Mouse (Mus musculus): Measurements from ENCODE around the gene Il27. TPM values are rescaled to one million over a fixed set of nuclear protein-coding genes. Genes with fewer than 3 reads are reported as not detected.

The Il27 gene
- polyA plus RNA-seq, 1 experiment: not detected

GRCm38 (mm10) chr7:126584506-126584977 is 10.2 kb downstream of the Il27 start, which contains the start of gene Apobr:
TSS of gene Apobr (plus strand) at chr7:126584942.
- Histone ChIP-seq H3K36me3 (ENCODE audit: control insufficient read depth, insufficient read depth, low read length) (no peaks in the 10 kb centered on the region), H3K4me3 (ENCODE audit: control insufficient read depth, low read depth, low read length) (no peak within 1 kb of the TSS), H3K4me1 (ENCODE audit: control insufficient read depth, insufficient read depth, low read length) (peaks cover 30% of the 10 kb centered on the region), H3K27me3 (ENCODE audit: control insufficient read depth, insufficient read depth, low read length) (no peaks in the 10 kb centered on the region), H3K27ac (ENCODE audit: control insufficient read depth, insufficient read depth, low read depth, low read length) (no peak within 1 kb of the TSS)
- TF ChIP-seq CTCF (IDR thresholded peaks at IDR 0.05; ENCODE audit: control insufficient read depth, insufficient read depth, insufficient replicate concordance, low read depth, low read length) (no peak), POLR2A (IDR thresholded peaks at IDR 0.05; ENCODE audit: control insufficient read depth, low read depth, low read length) (no peak)

- no peak for TF ChIP-seq CTCF (IDR thresholded peaks at IDR 0.05; ENCODE audit: control insufficient read depth, insufficient read depth, insufficient replicate concordance, low read depth, low read length)
- TF ChIP-seq POLR2A (IDR thresholded peaks at IDR 0.05; ENCODE audit: control insufficient read depth, low read depth, low read length): no peak
- Histone ChIP-seq H3K36me3 (ENCODE audit: control insufficient read depth, insufficient read depth, low read length) (no peaks in the 10 kb centered on the region), H3K27ac (ENCODE audit: control insufficient read depth, insufficient read depth, low read depth, low read length) (peak overlapping the region; percentile 89), H3K27me3 (ENCODE audit: control insufficient read depth, insufficient read depth, low read length) (no peaks in the 10 kb centered on the region), H3K4me1 (ENCODE audit: control insufficient read depth, insufficient read depth, low read length) (peaks cover 25% of the 10 kb centered on the region), H3K4me3 (ENCODE audit: control insufficient read depth, low read depth, low read length) (peak overlapping the region; percentile 96)
Observed at GRCm38 (mm10) chr7:126583761-126584160, 11.0 kb downstream of the Il27 start.

- H3K27ac ChIP-seq (ENCODE audit: control insufficient read depth, insufficient read depth, low read depth, low read length): peak overlapping the region; percentile 89
- no peaks in the 10 kb centered on the region for H3K27me3 ChIP-seq (ENCODE audit: control insufficient read depth, insufficient read depth, low read length)
- H3K4me3 ChIP-seq (ENCODE audit: control insufficient read depth, low read depth, low read length): peak overlapping the region; percentile 96
- H3K36me3 ChIP-seq (ENCODE audit: control insufficient read depth, insufficient read depth, low read length): no peaks in the 10 kb centered on the region
- H3K4me1 ChIP-seq (ENCODE audit: control insufficient read depth, insufficient read depth, low read length): peaks cover 20% of the 10 kb centered on the region
- no peak for TF ChIP-seq CTCF (IDR thresholded peaks at IDR 0.05; ENCODE audit: control insufficient read depth, insufficient read depth, insufficient replicate concordance, low read depth, low read length)
- TF ChIP-seq POLR2A (IDR thresholded peaks at IDR 0.05; ENCODE audit: control insufficient read depth, low read depth, low read length): peak; percentile 33; the same call in 1 of the 2 replicates
Observed at GRCm38 (mm10) chr7:126583251-126583709, 11.5 kb downstream of the Il27 start.

GRCm38 (mm10) chr7:126582759-126583158 is 12.0 kb downstream of the Il27 start:
- Histone ChIP-seq H3K4me3 (ENCODE audit: control insufficient read depth, low read depth, low read length) (peak overlapping the region; percentile 96), H3K27me3 (ENCODE audit: control insufficient read depth, insufficient read depth, low read length) (no peaks in the 10 kb centered on the region), H3K27ac (ENCODE audit: control insufficient read depth, insufficient read depth, low read depth, low read length) (peak overlapping the region; percentile 75), H3K4me1 (ENCODE audit: control insufficient read depth, insufficient read depth, low read length) (peaks cover 15% of the 10 kb centered on the region), H3K36me3 (ENCODE audit: control insufficient read depth, insufficient read depth, low read length) (no peaks in the 10 kb centered on the region)
- TF ChIP-seq CTCF (IDR thresholded peaks at IDR 0.05; ENCODE audit: control insufficient read depth, insufficient read depth, insufficient replicate concordance, low read depth, low read length): no peak
- no peak; the same call in 1 of the 2 replicates for TF ChIP-seq POLR2A (IDR thresholded peaks at IDR 0.05; ENCODE audit: control insufficient read depth, low read depth, low read length)

GRCm38 (mm10) chr7:126581661-126582060 is 13.1 kb downstream of the Il27 start:
- peaks cover 7% of the 10 kb centered on the region for H3K4me1 ChIP-seq (ENCODE audit: control insufficient read depth, insufficient read depth, low read length)
- no peak overlapping the region for H3K27ac ChIP-seq (ENCODE audit: control insufficient read depth, insufficient read depth, low read depth, low read length)
- TF ChIP-seq POLR2A (IDR thresholded peaks at IDR 0.05; ENCODE audit: control insufficient read depth, low read depth, low read length) (no peak), CTCF (IDR thresholded peaks at IDR 0.05; ENCODE audit: control insufficient read depth, insufficient read depth, insufficient replicate concordance, low read depth, low read length) (no peak)
- no peaks in the 10 kb centered on the region for H3K27me3 ChIP-seq (ENCODE audit: control insufficient read depth, insufficient read depth, low read length)
- no peaks in the 10 kb centered on the region for H3K36me3 ChIP-seq (ENCODE audit: control insufficient read depth, insufficient read depth, low read length)
- H3K4me3 ChIP-seq (ENCODE audit: control insufficient read depth, low read depth, low read length): no peak overlapping the region

- TF ChIP-seq POLR2A (IDR thresholded peaks at IDR 0.05; ENCODE audit: control insufficient read depth, low read depth, low read length) (no peak), CTCF (IDR thresholded peaks at IDR 0.05; ENCODE audit: control insufficient read depth, insufficient read depth, insufficient replicate concordance, low read depth, low read length) (peak; percentile 30; the same call in 1 of the 2 replicates)
- Histone ChIP-seq H3K36me3 (ENCODE audit: control insufficient read depth, insufficient read depth, low read length) (no peaks in the 10 kb centered on the region), H3K27ac (ENCODE audit: control insufficient read depth, insufficient read depth, low read depth, low read length) (no peak overlapping the region), H3K4me1 (ENCODE audit: control insufficient read depth, insufficient read depth, low read length) (peaks cover 7% of the 10 kb centered on the region), H3K27me3 (ENCODE audit: control insufficient read depth, insufficient read depth, low read length) (no peaks in the 10 kb centered on the region), H3K4me3 (ENCODE audit: control insufficient read depth, low read depth, low read length) (no peak overlapping the region)
Observed at GRCm38 (mm10) chr7:126579172-126579571, 15.6 kb downstream of the Il27 start.

- Histone ChIP-seq H3K27ac (ENCODE audit: control insufficient read depth, insufficient read depth, low read depth, low read length) (no peak overlapping the region), H3K4me3 (ENCODE audit: control insufficient read depth, low read depth, low read length) (no peak overlapping the region), H3K36me3 (ENCODE audit: control insufficient read depth, insufficient read depth, low read length) (no peaks in the 10 kb centered on the region), H3K4me1 (ENCODE audit: control insufficient read depth, insufficient read depth, low read length) (no peaks in the 10 kb centered on the region), H3K27me3 (ENCODE audit: control insufficient read depth, insufficient read depth, low read length) (no peaks in the 10 kb centered on the region)
- no peak for TF ChIP-seq POLR2A (IDR thresholded peaks at IDR 0.05; ENCODE audit: control insufficient read depth, low read depth, low read length)
- peak; percentile 67; the same call in 1 of the 2 replicates for TF ChIP-seq CTCF (IDR thresholded peaks at IDR 0.05; ENCODE audit: control insufficient read depth, insufficient read depth, insufficient replicate concordance, low read depth, low read length)
Observed at GRCm38 (mm10) chr7:126576946-126577345, 17.8 kb downstream of the Il27 start.
